Mouse (Mus musculus) kidney, adult 2 months (tissue): Measurements from ENCODE around the gene Cept1.

Experiments
- CTCF ChIP-seq: fragments of 200-500 bp; conservative IDR thresholded peaks from 2 replicates; pipeline ENCODE4 v1.5.1; 2011; ENCODE audit warnings: low read depth, mild to moderate bottlenecking, control low read depth, low read length, moderate library complexity, mixed read lengths; ENCODE audit not compliant: insufficient read depth, insufficient read length
- POLR2A ChIP-seq: fragments of 200-500 bp; IDR thresholded peaks from one replicate; pipeline ENCODE4 v1.6.1; 2011; ENCODE audit warnings: low read depth, low read length, control low read depth

DNA sequence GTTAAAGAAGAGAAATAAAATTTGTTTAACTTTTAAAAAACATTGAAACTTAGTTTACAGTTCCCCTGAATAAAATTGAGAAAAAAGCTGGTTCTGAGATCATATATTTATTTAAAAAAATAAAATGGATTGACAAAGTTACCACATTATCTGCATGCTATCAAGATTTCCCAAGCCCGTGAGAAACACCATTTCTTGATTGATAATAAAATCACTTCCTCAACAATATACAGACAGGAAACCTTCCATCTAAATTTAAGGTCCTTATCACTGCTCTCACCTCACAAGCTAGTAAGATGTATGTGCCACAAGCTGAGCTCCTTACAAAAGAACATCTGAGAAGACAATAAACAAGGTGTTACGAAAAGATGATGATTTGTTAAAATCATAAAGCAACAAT, 44.7 kb downstream of the Cept1 start:
- TF ChIP-seq POLR2A (no peak), CTCF (no peak)
